Mouse (Mus musculus): ENCODE measurements at regions not wholly inside any gene's neighbourhood (a gene's known extent, or its start where the extent isn't known, plus 50 kb on each side); places are given as distances from the start of the nearest gene placed in this dataset.

- TF ChIP-seq ZC3H11A (IDR thresholded peaks at IDR 0.05; ENCODE audit: borderline replicate concordance, low read depth, low read length) (no peak), HCFC1 (IDR thresholded peaks at IDR 0.05; ENCODE audit: borderline replicate concordance, insufficient read depth, low read length) (no peak)
Measured at GRCm38 (mm10) chr3:21700326-21700725, 376.1 kb upstream of the Tbl1xr1 start.

Data from ES-E14 (cell line).